Mouse (Mus musculus) spleen, adult 2 months (tissue): Measurements from ENCODE around the gene Rassf1.

ENCODE experiments used
- CTCF ChIP-seq: fragments of 200-500 bp; IDR thresholded peaks from 2 replicates; pipeline ENCODE4 v1.5.1; 2011; ENCODE audit warnings: mild to moderate bottlenecking, inconsistent platforms; ENCODE audit not compliant: insufficient read depth, insufficient read length, insufficient replicate concordance; ENCODE audit errors: extremely low read depth
- POLR2A ChIP-seq: fragments of 200-500 bp; IDR thresholded peaks from 2 replicates; pipeline ENCODE4 v1.6.1; 2011; ENCODE audit warnings: low read depth, low read length, inconsistent platforms

- no peak for TF ChIP-seq CTCF
- TF ChIP-seq POLR2A = no peak
Observed at GRCm38 (mm10) chr9:107593101-107593976, 42.0 kb downstream of the Rassf1 start.
